Mouse (Mus musculus) CD4-positive naive resting alpha-beta T cell, adult 57 days (primary cell): Measurements from ENCODE around the gene Tmem120b. TPM values are rescaled to one million over a fixed set of nuclear protein-coding genes. Genes with fewer than 3 reads are reported as not detected.

Source experiments
- total RNA-seq: library from RNA; stranded (reverse); gene quantifications from one replicate; pipeline ENCODE4 v1.2.4, GENCODE M21; 2023

The Tmem120b gene
- total RNA-seq, result 8.4 TPM

DNA sequence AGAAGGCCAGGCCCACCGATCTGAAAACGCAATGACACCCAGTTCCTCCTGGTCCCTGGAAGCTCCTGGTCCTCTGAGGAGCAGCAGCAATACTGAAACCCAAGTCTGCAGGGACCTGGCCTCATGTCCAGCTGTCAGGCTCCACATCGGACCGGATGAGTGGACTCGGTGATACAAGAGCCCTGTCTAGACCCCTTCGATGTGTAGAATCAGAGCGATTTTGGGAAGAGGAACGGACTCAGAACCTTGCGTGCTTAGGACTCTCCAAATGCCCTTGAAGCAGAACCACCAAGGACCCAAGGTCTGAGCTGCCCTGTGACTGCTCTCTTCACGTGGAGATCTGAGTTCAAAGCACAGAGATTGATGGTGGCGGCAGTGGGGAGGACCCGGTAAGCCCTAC is at the start of gene Tmem120b:
Gene Tmem120b (plus strand): TSS at position 301 of the 400 bp plus-strand sequence.

GRCm38 (mm10) chr5:123046916-123047315 is 21.3 kb upstream of the Tmem120b start, which contains the start of gene Morn3:
TSS of gene Morn3 (minus strand) at chr5:123047016.

DNA sequence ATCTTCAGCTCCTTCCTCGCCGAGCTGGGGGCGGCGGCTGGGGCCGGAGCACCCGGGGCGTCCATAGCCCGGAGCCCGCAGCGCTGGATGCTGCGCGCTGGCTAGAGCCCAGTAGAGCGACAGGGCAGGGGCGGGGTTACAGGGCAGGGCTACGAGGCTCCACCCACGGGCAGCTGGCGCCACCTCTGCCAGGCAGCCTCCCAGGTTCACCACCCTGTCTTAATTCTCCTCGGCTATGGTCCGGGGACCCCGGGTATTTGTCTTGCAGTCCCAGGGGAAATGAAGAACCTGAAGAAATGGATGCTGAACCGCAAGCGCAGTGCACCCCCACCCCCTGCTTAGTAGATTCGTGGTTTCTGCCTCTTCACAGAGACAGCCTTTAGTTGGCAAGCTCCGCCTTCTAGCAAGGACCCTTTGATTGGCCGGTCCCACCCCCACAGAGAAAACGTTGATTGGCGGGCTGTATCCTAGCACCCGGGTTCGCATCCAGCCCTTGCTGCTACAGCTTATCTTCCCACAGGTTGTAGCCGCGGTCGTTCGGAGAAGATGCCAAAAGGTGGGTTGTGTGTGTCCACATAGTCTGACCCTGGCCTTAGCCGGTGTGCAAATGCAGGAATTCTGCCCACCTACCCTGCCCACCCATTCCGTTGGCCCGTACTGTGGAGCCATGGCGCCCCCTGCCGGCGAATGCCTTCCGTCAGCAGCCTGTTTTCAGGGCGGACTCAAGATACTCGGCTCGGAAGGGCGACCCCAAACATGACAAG is 64.3 kb downstream of the Tmem120b start, which contains the start of gene Rhof:
Gene Rhof (minus strand): TSS at position 385 of the 764 bp plus-strand sequence.

DNA sequence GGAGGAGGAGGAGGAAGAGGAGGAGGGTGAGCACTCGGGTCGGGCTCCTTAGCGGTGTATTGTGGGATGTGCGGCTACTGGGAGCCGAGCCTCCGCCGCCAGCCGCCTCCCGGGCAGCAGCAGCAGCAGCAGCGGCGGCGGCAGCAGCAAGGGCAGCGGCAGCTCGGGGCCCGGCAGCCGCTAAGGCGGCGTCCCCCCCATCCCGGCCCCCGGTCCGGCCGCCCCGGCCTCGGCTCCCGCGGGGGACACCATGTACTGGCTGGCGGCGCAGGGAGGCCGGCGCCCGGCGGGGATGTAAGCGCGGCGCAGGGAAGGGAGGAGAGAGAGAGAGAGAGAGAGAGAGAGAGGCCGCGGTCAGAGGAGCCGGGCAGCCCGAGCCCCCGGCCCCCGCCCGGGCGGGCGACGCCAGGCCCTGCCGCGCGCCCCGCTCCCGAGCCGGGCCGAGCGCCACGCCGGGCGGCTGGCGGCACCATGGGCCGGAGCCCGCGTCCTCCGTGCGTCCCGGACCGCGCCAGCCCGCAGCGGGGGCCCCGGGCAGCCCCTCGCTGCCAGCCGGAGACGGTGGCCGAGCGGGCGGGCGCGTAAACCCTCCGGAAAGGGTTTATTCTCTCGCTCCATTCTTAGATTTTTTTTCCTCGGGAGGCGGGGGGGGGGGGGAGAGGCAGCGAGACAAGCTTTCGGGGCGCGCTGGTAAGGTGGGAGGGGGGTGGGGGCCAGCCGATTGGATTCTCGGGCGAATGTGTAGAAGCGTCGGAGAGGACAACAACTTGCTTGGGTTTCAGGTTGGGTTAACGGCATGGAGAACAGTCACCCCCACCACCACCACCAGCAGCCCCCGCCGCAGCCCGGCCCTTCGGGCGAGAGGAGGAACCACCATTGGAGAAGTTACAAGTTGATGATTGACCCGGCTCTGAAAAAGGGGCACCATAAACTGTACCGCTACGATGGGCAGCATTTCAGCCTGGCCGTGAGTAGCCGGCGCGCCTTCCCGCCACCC is 74.2 kb downstream of the Tmem120b start, which contains the start of gene Setd1b:
Gene Setd1b (plus strand): TSS at position 33 of the 997 bp plus-strand sequence.

Other genes starting within 250 kb of the Tmem120b start
- 255 TPM for gene Anapc5, start 247.1 kb upstream of the Tmem120b start, total RNA-seq
- 31.6 TPM for gene Rnf34, start 218.4 kb upstream of the Tmem120b start, total RNA-seq
- gene Kdm2b, start 78.6 kb upstream of the Tmem120b start, total RNA-seq, result 77.0 TPM
- 87.2 TPM for gene Orai1, start 53.3 kb upstream of the Tmem120b start, total RNA-seq
- not detected for gene Morn3, start 21.4 kb upstream of the Tmem120b start, total RNA-seq
- 86.3 TPM for gene Rhof, start 64.3 kb downstream of the Tmem120b start, total RNA-seq
- 97.1 TPM for gene Setd1b, start 73.8 kb downstream of the Tmem120b start, total RNA-seq
- 24.7 TPM for gene Psmd9, start 101.0 kb downstream of the Tmem120b start, total RNA-seq
- gene Hpd, start 114.3 kb downstream of the Tmem120b start, total RNA-seq, result not detected
- 2.9 TPM for gene Wdr66, start 183.7 kb downstream of the Tmem120b start, total RNA-seq